Mouse (Mus musculus): Measurements from ENCODE around the gene Cldn24.
"Not testable (repeated sequence)": the region's sequence is repeated elsewhere in the genome, so short reads cannot be mapped to it uniquely, and the experiment has no call there.

Gene Cldn24

DNA sequence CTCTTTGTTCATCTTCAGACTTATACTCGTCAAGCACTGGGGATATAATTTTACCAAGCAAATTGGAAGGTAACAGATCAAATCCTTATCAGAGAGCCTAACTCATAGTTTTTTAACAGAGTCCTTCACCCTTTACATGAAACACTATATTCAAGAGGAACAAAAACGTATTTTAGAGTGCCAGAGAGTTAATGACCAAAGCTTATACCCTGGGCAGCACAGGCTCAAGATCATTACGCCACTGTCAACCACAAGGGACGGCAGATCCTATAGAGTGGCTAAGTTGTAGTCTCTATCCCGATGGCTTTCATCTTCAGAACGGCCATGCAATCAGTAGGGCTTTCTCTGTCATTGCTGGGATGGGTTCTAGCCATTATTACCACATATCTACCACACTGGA, at the start of gene Cldn24:
Cldn24 (plus strand) TSS at position 301 of the 400 bp plus-strand sequence.
- DNase-seq (ENCODE audit: low read depth in 2 of 2, low spot score in 2 of 2), result no peak

GRCm38 (mm10) chr8:47772986-47773385, 49.0 kb upstream of the Cldn24 start:
- DNase-seq (ENCODE audit: low read depth in 2 of 2, low spot score in 2 of 2), result no peak

- no peak for DNase-seq (ENCODE audit: low read depth in 2 of 2, low spot score in 2 of 2)
Measured at GRCm38 (mm10) chr8:47777415-47777814, 44.5 kb upstream of the Cldn24 start.

DNA sequence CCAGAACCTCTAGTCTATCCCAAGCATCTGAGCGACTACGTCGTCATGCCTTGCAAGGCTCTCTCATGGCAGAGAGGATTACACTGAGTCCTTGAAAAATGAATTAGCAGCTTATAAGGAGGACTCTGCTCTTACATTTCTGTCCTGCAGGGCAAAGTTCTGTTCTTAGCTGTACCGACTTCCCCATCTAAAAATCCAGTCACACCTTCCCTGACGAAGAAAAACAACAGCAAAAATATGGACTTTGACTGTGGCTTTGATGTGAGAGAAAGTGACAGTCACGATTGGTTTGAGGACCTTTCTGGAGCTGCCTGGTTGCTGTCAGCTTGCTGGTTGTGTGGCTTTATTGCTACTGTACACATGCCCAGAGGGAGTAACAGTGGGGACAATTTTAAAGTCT, 42.4 kb upstream of the Cldn24 start:
- no peak for DNase-seq (ENCODE audit: low read depth in 2 of 2, low spot score in 2 of 2)

GRCm38 (mm10) chr8:47781881-47782280, 40.1 kb upstream of the Cldn24 start:
- no peak for DNase-seq (ENCODE audit: low read depth in 2 of 2, low spot score in 2 of 2)

DNA sequence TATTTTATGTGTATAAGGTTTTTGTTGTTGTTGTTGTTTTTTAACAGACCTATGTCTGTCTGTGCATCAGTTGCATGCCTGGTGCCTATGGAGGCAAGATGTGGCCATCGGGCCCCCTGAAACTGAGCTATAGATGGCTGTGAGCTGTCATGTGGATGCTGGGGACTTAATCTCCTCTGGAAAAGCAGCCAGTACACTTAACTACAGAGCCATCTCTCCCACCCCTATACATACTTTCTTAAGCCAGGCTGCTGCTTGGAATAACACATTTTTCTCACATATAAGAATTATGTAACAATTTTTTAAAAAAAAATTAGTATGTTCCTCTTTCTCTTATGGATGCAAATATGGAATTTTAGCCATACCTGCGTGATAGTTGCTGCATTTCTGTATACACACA, 38.4 kb upstream of the Cldn24 start:
- DNase-seq (ENCODE audit: low read depth in 2 of 2, low spot score in 2 of 2), result no peak

DNA sequence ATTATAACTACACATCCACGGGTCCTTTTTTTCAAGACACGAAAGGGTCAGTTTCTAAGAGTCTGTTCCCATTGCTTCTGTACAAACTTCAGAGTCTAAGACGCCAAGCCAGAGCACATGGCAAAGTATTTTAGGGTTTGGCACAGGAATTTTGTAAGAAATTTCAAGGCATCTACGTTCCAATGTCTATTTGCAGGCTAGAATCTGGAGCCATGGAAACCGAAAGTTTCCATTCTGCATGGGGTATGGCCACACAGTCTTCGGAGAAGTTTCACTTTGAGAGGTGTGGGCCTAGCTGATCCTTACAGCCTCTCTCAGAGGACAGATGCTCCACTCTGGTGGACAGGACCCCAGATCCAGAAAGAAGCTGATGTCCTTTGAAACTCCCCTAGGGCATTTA, 38.0 kb upstream of the Cldn24 start:
- no peak for DNase-seq (ENCODE audit: low read depth in 2 of 2, low spot score in 2 of 2)

GRCm38 (mm10) chr8:47784436-47784835, 37.5 kb upstream of the Cldn24 start:
- DNase-seq (ENCODE audit: low read depth in 2 of 2, low spot score in 2 of 2), result no peak

- DNase-seq (ENCODE audit: low read depth in 2 of 2, low spot score in 2 of 2), result no peak
Measured at GRCm38 (mm10) chr8:47786323-47786722, 35.6 kb upstream of the Cldn24 start.

- no peak for DNase-seq (ENCODE audit: low read depth in 2 of 2, low spot score in 2 of 2)
Measured at GRCm38 (mm10) chr8:47787705-47788104, 34.2 kb upstream of the Cldn24 start.

- no peak for DNase-seq (ENCODE audit: low read depth in 2 of 2, low spot score in 2 of 2)
Measured at GRCm38 (mm10) chr8:47791986-47792385, 30.0 kb upstream of the Cldn24 start.

DNA sequence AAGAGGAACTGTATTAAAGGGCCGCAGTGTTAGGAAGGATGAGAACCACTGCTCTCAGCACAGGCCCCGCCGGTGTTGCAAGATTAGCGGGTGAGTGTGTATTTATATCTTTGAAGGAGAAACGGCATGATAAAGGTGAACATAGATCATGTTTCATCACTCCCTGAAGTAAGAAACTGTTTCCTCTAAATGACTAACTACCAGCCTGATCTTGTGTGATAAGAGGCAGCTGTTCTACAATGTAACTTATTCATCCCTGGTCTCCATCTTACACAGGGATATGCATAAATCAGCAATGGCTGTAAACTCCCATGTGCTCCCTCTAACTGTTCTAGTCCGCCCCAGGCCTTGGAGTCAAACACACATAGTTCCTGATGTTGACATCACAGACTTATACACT, 22.5 kb upstream of the Cldn24 start:
- DNase-seq (ENCODE audit: low read depth in 2 of 2, low spot score in 2 of 2), result no peak

GRCm38 (mm10) chr8:47802349-47802748, 19.6 kb upstream of the Cldn24 start:
- no peak for DNase-seq (ENCODE audit: low read depth in 2 of 2, low spot score in 2 of 2)

- DNase-seq (ENCODE audit: low read depth in 2 of 2, low spot score in 2 of 2), result no peak
Measured at GRCm38 (mm10) chr8:47804262-47804661, 17.7 kb upstream of the Cldn24 start.

- DNase-seq (ENCODE audit: low read depth in 2 of 2, low spot score in 2 of 2), result no peak
Measured at GRCm38 (mm10) chr8:47809970-47810665, 11.8 kb upstream of the Cldn24 start.

DNA sequence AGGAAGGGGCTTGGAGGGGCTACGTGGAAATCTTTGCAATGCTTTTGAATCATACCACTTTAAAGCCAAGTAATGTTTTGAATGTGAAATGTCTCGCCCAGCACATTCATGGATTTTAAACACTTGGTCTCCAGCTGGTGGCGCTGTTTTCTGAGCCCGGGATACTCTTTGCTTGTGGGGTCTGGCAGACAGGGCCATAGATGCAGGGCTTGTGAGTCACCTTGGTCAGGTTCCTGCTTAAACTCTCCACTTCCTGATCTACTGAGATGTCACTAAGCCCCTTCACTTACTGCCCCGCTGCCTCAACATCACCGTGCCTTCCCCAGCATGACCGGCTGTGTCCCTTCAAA, 11.3 kb upstream of the Cldn24 start:
- DNase-seq (ENCODE audit: low read depth in 2 of 2, low spot score in 2 of 2), result no peak

DNA sequence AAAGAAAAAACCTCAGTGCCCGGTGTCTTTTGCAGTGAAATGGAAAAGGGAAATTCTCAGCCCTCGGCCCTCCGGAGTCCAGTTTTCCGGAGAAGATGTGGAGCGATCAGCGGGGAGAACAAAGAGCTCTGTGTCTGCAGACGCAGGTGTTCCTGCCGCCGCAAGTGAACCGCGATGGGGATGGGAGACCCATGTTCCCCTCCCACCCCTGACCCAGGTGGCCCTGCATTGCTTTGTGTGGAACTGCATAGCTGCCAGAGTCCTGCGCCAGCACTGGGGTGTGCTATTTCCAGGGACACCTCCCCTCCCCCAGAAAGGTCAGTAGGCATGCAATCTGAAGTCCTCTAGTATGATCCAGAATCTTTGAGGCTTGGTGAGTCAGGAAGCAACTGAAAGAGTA, 10.7 kb upstream of the Cldn24 start:
- DNase-seq (ENCODE audit: low read depth in 2 of 2, low spot score in 2 of 2), result no peak

- no peak for DNase-seq (ENCODE audit: low read depth in 2 of 2, low spot score in 2 of 2)
Measured at GRCm38 (mm10) chr8:47819034-47819433, 2.9 kb upstream of the Cldn24 start.

DNA sequence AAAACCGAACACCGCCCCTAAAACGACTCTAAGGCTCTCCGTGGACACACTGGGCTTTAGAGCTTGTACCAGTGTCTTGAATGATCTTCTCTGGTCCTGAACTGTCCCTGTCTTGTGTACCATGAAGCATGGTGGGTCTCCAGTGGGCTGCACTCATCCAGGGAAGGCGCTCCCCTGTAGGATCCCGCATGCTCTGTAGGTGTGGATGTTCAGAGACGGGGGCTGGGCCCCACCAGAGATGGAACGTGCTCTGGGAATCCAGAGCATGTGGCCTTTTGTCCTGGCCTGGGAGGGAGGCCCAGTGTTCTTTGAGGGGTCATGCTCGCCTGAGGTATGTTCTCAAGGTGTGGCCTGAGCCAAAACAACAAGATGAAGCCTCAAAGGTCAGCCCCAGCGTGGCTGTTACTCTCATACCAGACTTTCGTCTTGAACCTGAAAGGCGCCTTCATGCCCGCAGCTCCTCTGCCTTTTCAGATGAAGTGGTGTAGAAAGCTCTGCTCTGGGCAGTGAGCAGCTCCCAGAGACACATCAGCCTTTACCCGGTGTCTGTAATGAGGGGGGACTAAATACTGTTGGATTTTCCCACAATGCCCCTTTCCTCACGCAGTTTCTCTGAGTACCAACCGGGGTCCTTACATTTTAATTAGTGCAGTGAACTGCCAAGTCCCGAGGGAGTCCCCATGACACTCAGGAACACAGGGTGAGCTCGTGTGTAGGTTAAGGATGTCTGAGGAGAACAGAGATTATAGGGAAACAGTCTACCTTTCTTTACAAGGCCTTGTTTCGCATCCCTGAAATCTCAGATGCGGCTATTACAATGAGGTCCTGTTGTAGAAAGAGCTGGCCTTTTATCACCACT, 800 bp upstream of the Cldn24 start:
- DNase-seq (ENCODE audit: low read depth in 2 of 2, low spot score in 2 of 2), result no peak

DNA sequence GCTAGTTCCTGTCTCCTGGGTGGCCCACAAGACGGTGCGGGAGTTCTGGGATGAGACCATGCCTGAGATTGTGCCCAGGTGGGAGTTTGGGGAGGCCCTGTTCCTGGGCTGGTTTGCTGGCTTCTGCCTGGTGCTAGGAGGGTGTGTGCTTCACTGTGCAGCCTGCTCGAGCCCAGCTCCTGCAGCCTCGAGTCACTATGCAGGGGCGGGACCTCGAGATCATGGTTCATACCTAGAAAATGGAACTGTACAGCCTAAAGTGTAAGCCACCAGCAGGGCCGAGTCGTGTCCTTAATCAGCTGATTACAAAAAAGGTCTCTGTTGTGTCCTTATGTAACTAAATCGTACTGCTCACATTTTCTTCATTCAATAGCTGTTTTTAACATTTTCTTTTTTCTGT, 598 bp downstream of the Cldn24 start:
- not testable (repeated sequence) for DNase-seq (ENCODE audit: low read depth in 2 of 2, low spot score in 2 of 2)

DNA sequence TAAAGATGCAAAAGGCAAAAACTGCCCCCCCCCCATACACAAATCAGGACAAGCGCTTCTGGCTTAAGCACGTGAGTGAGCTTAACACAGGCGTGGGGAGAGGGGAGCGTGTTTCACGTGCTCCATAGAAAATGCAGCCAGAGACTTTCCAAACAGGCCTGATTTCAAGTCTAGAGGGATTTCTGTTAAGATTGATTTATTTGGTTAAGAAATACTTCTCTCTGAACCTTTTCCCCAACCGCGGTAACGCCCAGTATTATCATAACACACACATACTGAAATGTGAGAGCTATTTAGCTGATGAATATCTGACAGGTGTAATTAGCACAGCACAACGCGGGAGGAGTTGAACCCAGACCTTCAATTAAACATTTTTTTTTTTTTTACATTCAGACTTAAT, 1.8 kb downstream of the Cldn24 start:
- DNase-seq (ENCODE audit: low read depth in 2 of 2, low spot score in 2 of 2), result no peak

- no peak for DNase-seq (ENCODE audit: low read depth in 2 of 2, low spot score in 2 of 2)
Measured at GRCm38 (mm10) chr8:47824182-47824581, 2.2 kb downstream of the Cldn24 start, which contains the start of gene Cldn22. Gene Cldn22, plus strand, starts transcription at chr8:47824482.

- DNase-seq (ENCODE audit: low read depth in 2 of 2, low spot score in 2 of 2), result no peak
Measured at GRCm38 (mm10) chr8:47825596-47825995, 3.7 kb downstream of the Cldn24 start.

Data from CD8-positive naive resting alpha-beta T cell, adult 2 months (primary cell).